Mouse (Mus musculus) telencephalon, adult 2 months (tissue): ENCODE results near the gene Neu1.
"Not testable (repeated sequence)": the region's sequence is repeated elsewhere in the genome, so short reads cannot be mapped to it uniquely, and the experiment has no call there.

Source experiments
- DNase-seq: peaks from one replicate; pipeline ENCODE4 v3.0.0-alpha.2; 2011; ENCODE audit warnings: low read depth, low spot score

Neu1 gene

GRCm38 (mm10) chr17:34965627-34966026 is 34.6 kb downstream of the Neu1 start:
- DNase-seq, result no peak

DNA sequence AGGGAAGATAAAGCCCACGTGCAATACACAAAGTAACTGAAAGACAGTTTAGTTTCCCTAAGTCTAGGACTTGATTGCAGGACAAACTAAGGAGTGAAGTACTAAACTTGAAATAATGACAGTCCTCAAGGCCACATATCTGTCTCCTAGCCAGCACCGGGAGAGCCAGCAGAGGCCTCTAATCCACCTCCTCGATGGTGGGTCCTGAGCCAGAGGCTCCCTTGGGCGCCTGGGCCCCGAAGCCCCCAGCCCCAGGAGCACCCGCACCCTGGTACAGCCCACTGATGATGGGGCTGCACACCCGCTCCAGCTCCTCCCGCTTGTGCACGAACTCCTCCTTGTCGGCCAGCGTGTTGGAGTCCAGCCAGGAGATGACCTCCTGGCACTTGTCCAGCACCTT is 38.8 kb downstream of the Neu1 start, which contains the start of gene Gm20481:
Gene Gm20481, plus strand, starts transcription at position 91 of the 400 bp plus-strand sequence.
- not testable (repeated sequence) for DNase-seq

DNA sequence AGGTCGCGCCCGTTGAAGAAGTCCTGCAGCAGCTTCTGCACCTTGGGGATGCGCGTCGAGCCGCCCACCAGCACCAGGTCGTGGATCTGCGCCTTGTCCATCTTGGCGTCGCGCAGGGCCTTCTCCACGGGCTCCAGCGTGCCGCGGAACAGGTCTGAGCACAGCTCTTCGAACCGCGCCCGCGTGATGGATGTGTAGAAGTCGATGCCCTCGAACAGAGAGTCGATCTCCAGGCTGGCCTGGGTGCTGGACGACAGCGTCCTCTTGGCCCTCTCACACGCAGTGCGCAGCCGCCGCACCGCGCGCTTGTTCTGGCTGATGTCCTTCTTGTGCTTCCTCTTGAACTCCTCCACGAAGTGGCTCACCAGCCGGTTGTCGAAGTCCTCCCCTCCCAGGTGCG is 39.8 kb downstream of the Neu1 start:
- DNase-seq, result not testable (repeated sequence)

DNA sequence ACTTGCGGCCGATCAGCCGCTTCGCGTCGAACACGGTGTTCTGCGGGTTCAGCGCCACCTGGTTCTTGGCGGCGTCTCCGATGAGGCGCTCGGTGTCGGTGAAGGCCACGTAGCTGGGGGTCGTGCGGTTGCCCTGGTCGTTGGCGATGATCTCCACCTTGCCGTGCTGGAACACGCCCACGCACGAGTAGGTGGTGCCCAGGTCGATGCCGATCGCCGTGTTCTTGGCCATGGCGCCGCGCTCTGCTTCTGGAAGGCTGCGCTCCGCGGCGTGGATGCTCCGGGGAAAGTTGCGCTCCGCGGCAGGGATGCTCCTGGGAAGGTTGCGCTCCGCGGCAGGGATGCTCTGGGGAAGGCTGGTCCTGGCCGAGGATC is 40.6 kb downstream of the Neu1 start:
- DNase-seq, result not testable (repeated sequence)

DNA sequence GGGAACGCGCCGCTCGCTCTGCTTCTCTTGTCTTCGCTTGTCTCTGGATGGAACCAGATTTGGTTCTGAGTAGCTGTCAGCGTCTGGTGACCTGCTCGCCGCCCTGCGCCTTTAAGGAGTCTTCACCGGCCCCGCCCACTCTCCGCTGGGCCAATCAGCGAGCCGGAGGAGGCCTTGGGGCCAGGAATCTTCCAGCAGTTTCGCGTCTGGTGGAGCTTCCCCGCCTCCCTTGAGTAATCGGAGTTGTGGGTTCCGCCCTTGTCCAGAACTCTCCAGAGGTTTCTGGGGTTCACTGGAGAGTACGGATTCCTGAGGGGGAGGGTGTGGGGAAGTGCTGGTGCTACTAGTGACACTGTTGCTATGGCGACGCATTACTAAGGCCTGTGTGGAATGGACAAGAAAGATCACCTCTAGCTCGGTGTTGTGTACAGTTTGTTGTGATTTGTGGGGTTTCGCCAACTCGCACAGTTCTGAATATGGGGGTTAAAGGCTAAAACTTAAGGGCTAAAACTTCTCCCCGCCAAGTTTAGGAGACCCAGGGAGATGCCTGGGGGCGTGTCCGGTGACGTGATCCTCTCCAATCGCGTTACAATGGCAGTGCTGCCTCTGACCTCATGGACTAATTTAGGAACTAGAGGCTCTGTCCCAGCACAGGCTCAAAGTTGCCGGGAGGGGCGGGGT is 41.2 kb downstream of the Neu1 start, which contains the start of the genes Hspa1a and Hspa1l:
Gene Hspa1a, minus strand, starts transcription at position 88 of the 681 bp plus-strand sequence.
Gene Hspa1l, plus strand, starts transcription at position 635 of the 681 bp plus-strand sequence.
- DNase-seq, result not testable (repeated sequence)

DNA sequence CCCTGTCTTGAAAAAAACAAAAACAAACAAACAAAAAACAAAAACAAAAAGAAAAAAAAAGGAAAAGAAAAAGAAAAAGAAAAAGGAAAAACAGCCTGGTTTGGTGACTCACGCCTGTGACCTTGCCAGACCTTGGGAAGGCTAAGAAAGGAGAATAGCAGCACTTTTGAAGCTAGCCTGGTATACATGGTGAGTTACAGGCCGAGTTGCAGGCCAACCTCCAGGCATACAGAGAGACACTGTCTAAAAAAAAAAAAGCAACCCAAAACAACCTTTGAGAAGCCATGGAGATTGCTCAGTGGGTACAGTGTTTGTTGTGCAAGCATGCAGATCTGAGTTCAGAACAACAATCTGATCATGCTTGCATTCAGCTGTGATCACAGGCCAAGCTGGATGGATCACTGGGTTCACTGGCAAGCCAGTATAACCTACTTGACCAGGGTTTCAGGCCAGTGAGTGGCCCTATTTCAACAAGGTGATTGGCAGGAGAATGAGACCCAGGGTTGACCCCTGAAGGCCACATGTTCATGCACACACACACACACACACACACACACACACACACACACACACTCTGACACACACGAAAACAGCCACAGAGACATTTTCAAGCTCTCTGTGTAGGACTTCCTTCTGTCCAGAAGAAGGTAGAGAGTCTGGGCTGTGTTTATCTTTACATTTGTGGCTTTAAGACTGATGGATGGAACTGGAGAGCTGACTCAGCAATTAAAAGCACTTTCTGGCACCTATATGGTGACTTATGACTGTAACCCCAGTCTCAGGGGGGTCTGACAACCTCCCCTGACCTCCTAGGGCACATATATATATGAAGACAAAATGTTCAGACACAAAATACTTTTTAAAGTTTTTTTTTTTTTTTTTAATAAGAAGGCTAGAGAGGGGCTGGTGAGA is 44.8 kb downstream of the Neu1 start:
- DNase-seq, result no peak

GRCm38 (mm10) chr17:34977000-34977399 is 45.9 kb downstream of the Neu1 start:
- no peak for DNase-seq

- DNase-seq, result no peak
Measured at GRCm38 (mm10) chr17:34978239-34978638, 47.2 kb downstream of the Neu1 start.

GRCm38 (mm10) chr17:34979631-34980030 is 48.6 kb downstream of the Neu1 start:
- DNase-seq, result no peak

GRCm38 (mm10) chr17:34980655-34981054 is 49.6 kb downstream of the Neu1 start:
- DNase-seq, result no peak

DNA sequence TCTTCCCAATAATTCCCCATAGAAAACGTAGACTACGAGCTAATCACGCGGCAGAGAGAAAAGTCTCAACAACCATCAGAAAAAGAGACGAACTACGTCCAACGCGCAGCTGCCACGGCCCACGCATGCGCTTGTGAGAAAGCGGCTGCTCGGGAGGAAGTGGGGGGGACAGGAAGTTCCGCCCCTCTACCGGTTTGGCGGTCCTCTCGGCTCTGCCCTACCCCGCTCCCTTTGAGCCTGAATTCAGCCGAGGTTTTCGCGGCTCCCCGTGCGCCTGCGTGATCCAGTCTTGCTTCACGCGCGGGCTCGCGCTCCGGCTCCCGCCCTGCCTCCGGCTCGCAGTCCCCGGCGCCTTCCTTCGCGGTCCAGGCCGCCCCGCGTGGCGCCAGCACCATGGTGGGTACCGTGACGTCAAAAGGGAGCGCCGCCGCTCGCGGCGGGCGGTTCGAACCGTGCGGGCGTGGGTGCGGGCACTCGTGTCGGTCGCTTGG is 50.7 kb downstream of the Neu1 start, which contains the start of gene Lsm2:
Gene Lsm2, plus strand, starts transcription at position 173 of the 491 bp plus-strand sequence.
- DNase-seq, result peak; percentile 93

DNA sequence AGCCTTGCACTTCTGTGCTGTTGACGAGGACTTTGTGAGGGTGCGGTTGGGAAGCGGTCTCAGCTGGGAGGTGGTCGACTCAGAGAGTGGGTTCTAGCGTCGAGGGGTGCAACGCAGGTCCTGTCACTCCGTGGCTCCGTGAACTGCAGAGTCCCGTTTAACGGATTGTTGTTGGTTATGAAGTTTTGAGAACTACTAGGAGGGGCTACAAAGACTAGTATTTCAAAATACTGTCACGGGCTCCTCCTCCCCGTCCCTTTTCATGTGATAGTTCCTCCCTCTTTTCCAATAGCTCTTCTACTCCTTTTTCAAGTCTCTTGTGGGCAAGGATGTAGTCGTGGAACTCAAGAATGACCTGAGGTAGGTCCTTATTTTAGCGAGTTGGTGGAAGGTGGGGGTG is 51.3 kb downstream of the Neu1 start:
- no peak for DNase-seq

DNA sequence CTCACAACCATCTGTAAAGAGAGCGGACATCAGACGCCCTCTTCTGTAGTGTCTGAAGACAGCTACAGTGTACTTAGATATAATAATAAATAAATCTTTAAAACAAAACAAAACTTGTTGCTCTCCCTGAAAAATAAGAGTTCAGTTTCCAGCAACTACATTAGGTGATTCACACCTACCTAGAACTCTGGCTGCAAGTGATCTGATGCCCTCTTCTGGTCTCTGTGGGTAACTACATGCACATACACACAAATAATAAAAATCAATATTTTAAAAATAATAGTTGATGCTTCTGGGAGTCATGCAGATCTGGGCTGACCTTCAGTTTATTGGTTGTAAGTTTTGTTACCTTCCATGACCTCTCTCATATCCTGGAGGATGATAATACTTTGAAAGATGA is 53.2 kb downstream of the Neu1 start:
- no peak for DNase-seq
